Mouse (Mus musculus): ENCODE data around the gene Stxbp1. TPM values are rescaled to one million over a fixed set of nuclear protein-coding genes. Genes with fewer than 3 reads are reported as not detected.
A peak's percentile ranks its signal among the peaks of the same experiment; 100 is the strongest.

The Stxbp1 gene
- total and polyA plus RNA-seq, 2 experiments from 2014 or later = 12.6 to 23.5 TPM

DNA sequence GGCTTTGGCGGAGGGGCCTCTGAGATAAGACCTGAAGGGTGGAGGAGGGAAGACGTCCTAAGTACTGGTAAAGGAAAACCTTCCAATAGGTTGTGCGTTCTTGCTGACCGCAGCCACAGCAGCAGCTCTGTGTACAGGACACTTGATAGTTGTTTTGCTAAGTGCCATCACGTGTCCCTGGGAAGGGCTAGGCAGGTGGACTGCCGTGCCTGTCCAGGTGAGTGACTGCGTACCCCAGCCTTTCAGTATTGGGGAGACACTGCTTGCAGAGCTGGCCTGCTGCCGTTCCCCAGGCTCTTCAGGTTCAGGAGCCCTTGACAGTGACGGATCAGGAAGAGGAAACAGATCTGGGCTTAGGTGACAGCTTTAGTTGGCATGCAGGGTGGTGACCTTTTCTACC is 44.2 kb upstream of the Stxbp1 start:
- Histone ChIP-seq H3K4me1 (ENCODE audit: control insufficient read depth, insufficient read depth) (peaks cover 38% of the 10 kb centered on the region), H3K36me3 (replicated peaks; ENCODE audit: control insufficient read depth, insufficient read depth, low read length) (no peaks in the 10 kb centered on the region), H3K27ac (ENCODE audit: low read depth) (no peak overlapping the region), H3K27me3 (ENCODE audit: control insufficient read depth, insufficient read depth, low read length) (no peaks in the 10 kb centered on the region), H3K9me3 (replicated peaks; ENCODE audit: control insufficient read depth, low read length) (no peaks in the 10 kb centered on the region), H3K4me2 (ENCODE audit: low read depth, low read length) (no peak overlapping the region), H3K9ac (replicated peaks; ENCODE audit: low read depth, low read length) (no peak overlapping the region), H3K4me3 (ENCODE audit: low read depth, low read length) (no peak overlapping the region)
- ATAC-seq (ENCODE audit: insufficient read depth, low read depth) = no peak
- WGBS = 42% methylated on average over 9 of the region's 9 CpGs
- DNase-seq (ENCODE audit: low spot score) = no peak
- TF ChIP-seq EP300 (IDR thresholded peaks at IDR 0.05; ENCODE audit: low read depth) (no peak), CTCF (IDR thresholded peaks at IDR 0.05; ENCODE audit: low read depth) (no peak)

DNA sequence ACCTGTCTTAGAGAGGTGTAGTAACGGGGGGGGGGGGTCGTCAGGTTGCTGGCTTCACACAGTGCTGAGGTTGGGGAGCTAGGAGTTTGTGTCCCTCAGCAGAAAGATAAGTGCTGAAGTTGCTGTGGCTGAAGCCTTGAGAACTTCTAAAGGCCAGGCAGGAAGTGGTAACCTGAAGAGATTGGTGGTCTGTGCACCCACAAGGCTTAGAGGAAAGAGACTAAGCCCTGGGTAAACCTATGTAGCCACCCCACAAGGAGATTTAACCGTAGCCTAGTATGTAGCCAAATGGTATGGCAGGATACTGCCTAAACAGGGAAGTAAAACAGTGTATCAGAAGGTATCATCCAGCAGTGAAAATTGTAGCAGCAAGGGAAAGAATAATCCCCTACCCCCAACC is 43.2 kb upstream of the Stxbp1 start:
- no peak for TF ChIP-seq CTCF (IDR thresholded peaks at IDR 0.05; ENCODE audit: low read depth)
- TF ChIP-seq EP300 (IDR thresholded peaks at IDR 0.05; ENCODE audit: low read depth) = no peak
- Histone ChIP-seq H3K4me3 (ENCODE audit: low read depth, low read length) (no peak overlapping the region), H3K9ac (replicated peaks; ENCODE audit: low read depth, low read length) (no peak overlapping the region), H3K27ac (ENCODE audit: low read depth) (peak overlapping the region; percentile 23; the same call in 1 of the 2 replicates), H3K4me2 (ENCODE audit: low read depth, low read length) (no peak overlapping the region), H3K4me1 (ENCODE audit: control insufficient read depth, insufficient read depth) (peaks cover 32% of the 10 kb centered on the region), H3K27me3 (ENCODE audit: control insufficient read depth, insufficient read depth, low read length) (no peaks in the 10 kb centered on the region), H3K9me3 (replicated peaks; ENCODE audit: control insufficient read depth, low read length) (no peaks in the 10 kb centered on the region), H3K36me3 (replicated peaks; ENCODE audit: control insufficient read depth, insufficient read depth, low read length) (no peaks in the 10 kb centered on the region)
- WGBS = 79% methylated on average over 3 of the region's 3 CpGs
- ATAC-seq (ENCODE audit: insufficient read depth, low read depth) (no peak), DNase-seq (ENCODE audit: low spot score) (no peak)

DNA sequence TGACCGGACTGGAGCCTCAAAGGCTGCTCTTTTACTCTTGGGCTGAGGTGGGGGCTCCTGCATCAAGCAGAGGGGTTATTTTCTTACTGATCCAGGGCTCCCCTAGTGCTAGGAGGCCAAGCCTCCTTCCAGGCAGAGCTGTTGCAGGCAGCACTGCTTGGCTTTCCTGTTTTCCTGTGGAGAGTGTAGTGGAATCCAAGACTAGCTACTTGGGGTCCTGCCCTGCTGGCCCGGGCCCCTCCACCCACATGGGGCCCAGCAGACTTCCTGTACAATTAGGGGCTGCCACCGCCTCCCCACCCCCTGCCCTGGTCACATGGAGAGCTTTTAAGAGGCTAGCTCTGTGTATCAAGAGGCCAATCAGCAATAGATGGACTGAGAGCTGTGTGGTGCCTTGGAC is 41.5 kb upstream of the Stxbp1 start:
- H3K9me3 ChIP-seq (replicated peaks; ENCODE audit: control insufficient read depth, low read length) = no peaks in the 10 kb centered on the region
- no peak overlapping the region for H3K9ac ChIP-seq (replicated peaks; ENCODE audit: low read depth, low read length)
- peak overlapping the region; percentile 85 for H3K27ac ChIP-seq (ENCODE audit: low read depth)
- 19% methylated on average over 3 of the region's 3 CpGs for WGBS
- H3K27me3 ChIP-seq (ENCODE audit: control insufficient read depth, insufficient read depth, low read length) = no peaks in the 10 kb centered on the region
- no peak overlapping the region for H3K4me3 ChIP-seq (ENCODE audit: low read depth, low read length)
- no peak overlapping the region for H3K4me2 ChIP-seq (ENCODE audit: low read depth, low read length)
- peaks cover 42% of the 10 kb centered on the region for H3K4me1 ChIP-seq (ENCODE audit: control insufficient read depth, insufficient read depth)
- H3K36me3 ChIP-seq (replicated peaks; ENCODE audit: control insufficient read depth, insufficient read depth, low read length) = no peaks in the 10 kb centered on the region
- DNase-seq (ENCODE audit: low spot score) (no peak), ATAC-seq (ENCODE audit: insufficient read depth, low read depth) (no peak)
- TF ChIP-seq CTCF (IDR thresholded peaks at IDR 0.05; ENCODE audit: low read depth) = no peak
- TF ChIP-seq EP300 (IDR thresholded peaks at IDR 0.05; ENCODE audit: low read depth) = no peak

DNA sequence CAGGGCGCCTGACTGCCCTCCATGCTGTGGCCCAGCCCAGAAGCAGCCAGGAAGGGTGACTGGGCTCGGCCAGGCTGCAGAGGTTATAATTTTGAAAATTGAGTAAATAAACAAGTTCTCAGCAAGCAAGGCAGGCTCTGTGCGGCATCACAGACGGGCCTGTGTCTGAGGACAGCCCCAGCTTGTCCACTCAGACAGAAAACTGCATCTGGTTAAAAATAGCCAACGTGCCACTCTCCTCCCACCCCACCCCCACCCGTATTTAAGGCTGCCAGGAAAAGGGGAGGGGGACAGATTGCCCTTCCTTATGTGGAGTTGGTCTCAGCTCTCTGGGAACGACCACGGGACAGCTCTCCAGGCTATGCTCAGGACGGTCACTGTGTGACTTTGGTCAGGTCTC is 41.0 kb upstream of the Stxbp1 start:
- ATAC-seq (ENCODE audit: insufficient read depth, low read depth) = peak; percentile 40; the same call in 1 of the 2 replicates
- H3K4me1 ChIP-seq (ENCODE audit: control insufficient read depth, insufficient read depth) = peaks cover 42% of the 10 kb centered on the region
- peak overlapping the region; percentile 8; the same call in 1 of the 2 replicates for H3K4me2 ChIP-seq (ENCODE audit: low read depth, low read length)

DNA sequence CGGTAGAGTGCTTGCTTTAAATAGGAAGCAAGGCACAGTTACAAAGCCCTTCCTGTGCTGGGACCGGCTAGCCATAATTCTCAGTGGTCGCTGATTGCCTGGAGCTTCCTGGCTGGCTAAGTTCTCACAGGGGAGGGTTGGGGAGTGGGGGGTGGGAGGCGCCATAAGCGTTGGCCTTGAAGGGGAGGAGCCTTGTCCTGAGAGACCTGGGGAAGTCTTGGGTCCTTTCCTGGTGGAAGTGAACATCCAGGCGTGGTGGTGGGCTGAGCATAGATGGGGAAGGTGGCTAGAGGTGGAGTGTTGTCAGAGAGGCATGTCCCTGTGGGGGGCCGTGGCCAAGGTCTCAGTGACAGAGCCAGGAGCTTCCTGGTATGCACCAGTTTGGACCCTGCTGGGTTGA is 37.7 kb upstream of the Stxbp1 start:
- no peaks in the 10 kb centered on the region; the same call in 1 of the 2 replicates for H3K36me3 ChIP-seq (replicated peaks; ENCODE audit: control insufficient read depth, insufficient read depth, low read length)
- no peak for DNase-seq (ENCODE audit: low spot score)
- no peaks in the 10 kb centered on the region for H3K9me3 ChIP-seq (replicated peaks; ENCODE audit: control insufficient read depth, low read length)
- no peak overlapping the region for H3K9ac ChIP-seq (replicated peaks; ENCODE audit: low read depth, low read length)
- WGBS = 19% methylated on average over 7 of the region's 7 CpGs
- H3K27me3 ChIP-seq (ENCODE audit: control insufficient read depth, insufficient read depth, low read length) = no peaks in the 10 kb centered on the region
- peaks cover 54% of the 10 kb centered on the region for H3K4me1 ChIP-seq (ENCODE audit: control insufficient read depth, insufficient read depth)
- TF ChIP-seq EP300 (IDR thresholded peaks at IDR 0.05; ENCODE audit: low read depth) (no peak), CTCF (IDR thresholded peaks at IDR 0.05; ENCODE audit: low read depth) (no peak)
- peak overlapping the region; percentile 87 for H3K27ac ChIP-seq (ENCODE audit: low read depth)
- ATAC-seq (ENCODE audit: insufficient read depth, low read depth) = no peak
- H3K4me2 ChIP-seq (ENCODE audit: low read depth, low read length) = no peak overlapping the region; the same call in 1 of the 2 replicates
- no peak overlapping the region for H3K4me3 ChIP-seq (ENCODE audit: low read depth, low read length)

More for the DNA sequence above, 41.0 kb upstream of the Stxbp1 start:
- H3K9me3 ChIP-seq (replicated peaks; ENCODE audit: control insufficient read depth, low read length) = no peaks in the 10 kb centered on the region
- TF ChIP-seq EP300 (IDR thresholded peaks at IDR 0.05; ENCODE audit: low read depth) (no peak), CTCF (IDR thresholded peaks at IDR 0.05; ENCODE audit: low read depth) (no peak)
- H3K27me3 ChIP-seq (ENCODE audit: control insufficient read depth, insufficient read depth, low read length) = no peaks in the 10 kb centered on the region
- no peak overlapping the region; the same call in 1 of the 2 replicates for H3K9ac ChIP-seq (replicated peaks; ENCODE audit: low read depth, low read length)
- H3K4me3 ChIP-seq (ENCODE audit: low read depth, low read length) = no peak overlapping the region
- 11% methylated on average over 9 of the region's 9 CpGs for WGBS
- peak overlapping the region; percentile 85 for H3K27ac ChIP-seq (ENCODE audit: low read depth)
- peak; percentile 52 for DNase-seq (ENCODE audit: low spot score)
- no peaks in the 10 kb centered on the region for H3K36me3 ChIP-seq (replicated peaks; ENCODE audit: control insufficient read depth, insufficient read depth, low read length)

Measured in heart, postnatal 0 days (tissue).